Mouse (Mus musculus): ENCODE measurements around the gene Cntnap5b.

Cntnap5b gene

GRCm38 (mm10) chr1:100180050-100180449 is 407.5 kb downstream of the Cntnap5b start:
- DNase-seq: peak in 1 of 2 experiments; percentile 1

DNA sequence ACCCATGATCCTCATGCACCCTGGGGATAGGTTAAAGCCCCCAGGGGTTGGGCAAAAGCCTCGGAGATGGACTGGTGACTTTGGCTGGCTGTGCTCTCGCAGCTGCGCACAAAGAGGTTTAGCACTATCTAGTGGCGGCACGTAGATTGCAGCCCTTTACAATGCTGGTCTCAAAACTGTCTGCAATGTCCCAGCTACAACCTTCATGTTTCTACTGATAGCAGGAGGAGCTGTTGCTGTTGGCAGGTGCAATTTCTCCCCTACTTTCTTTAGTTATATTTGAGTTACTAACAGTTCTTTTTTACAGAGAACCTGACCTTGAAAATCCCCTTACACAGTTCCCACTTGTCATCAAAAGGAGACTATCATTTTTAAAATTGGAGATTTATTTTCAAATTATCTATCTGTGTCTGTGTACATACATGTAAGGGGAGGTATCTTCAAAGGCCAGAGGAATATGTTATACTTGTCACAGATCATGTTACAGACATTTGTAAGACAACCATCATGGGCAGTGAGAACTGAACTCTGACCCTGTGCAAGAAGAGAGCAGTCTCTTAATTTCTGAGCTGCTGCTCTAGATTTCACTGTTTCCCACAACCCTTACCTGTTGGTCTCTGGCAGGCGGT is 459.5 kb downstream of the Cntnap5b start:
- no peak for DNase-seq

- DNase-seq: no peak
These were observed 479.4 kb downstream of the Cntnap5b start for GRCm38 (mm10) chr1:100251964-100252363.

DNA sequence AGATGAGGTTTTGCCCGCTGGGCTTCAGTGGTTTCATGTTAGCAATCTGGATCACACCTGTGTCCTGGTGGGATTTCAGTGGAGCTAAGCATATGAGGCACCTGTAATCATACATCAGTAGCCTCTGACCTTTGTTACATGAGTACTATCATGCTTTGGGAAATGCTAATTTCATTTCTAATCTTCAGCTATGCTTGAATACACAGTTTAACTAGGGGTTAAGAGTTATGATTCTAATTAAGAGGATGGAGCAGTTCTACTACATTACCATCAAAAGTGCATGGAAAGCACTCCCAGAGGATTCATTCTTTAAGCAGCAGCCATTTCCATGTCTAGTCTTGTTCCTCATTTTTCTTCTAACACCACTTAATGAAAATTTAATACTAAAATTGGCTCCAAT is 538.1 kb downstream of the Cntnap5b start:
- DNase-seq: no peak

- DNase-seq: no peak
These were observed 558.5 kb downstream of the Cntnap5b start for GRCm38 (mm10) chr1:100331066-100331465.

DNA sequence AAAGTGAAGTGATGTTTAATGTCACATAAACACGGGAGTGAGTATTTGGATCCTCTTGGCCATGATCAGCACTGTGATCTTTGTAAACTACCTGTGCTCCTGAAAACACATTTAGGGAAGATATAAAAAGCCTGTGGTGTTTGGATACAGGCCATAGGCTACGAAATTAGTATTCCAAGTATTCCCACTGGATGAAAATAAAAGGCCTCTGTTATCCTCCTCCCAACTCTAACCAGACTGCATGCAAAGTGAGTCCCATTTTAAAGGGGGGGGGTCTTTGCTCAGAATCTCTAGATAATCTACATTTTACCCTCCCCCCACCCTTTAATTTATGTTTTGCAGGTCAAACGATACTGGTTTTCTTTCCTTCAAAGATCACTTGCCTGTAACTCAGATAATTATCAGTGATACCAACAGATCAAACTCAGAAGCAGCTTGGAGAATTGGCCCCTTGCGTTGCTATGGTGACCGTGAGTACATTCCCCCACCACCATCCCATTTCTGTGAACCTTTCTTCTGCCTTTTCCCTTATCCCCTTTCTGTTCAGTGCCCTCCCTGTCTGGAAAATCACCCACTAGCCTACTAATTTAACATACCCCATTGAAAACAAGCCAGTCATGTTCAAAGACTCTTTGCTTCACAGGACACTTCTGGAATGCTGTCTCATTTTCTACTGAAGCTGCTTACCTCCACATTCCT is 597.0 kb downstream of the Cntnap5b start:
- no peak for DNase-seq

DNA sequence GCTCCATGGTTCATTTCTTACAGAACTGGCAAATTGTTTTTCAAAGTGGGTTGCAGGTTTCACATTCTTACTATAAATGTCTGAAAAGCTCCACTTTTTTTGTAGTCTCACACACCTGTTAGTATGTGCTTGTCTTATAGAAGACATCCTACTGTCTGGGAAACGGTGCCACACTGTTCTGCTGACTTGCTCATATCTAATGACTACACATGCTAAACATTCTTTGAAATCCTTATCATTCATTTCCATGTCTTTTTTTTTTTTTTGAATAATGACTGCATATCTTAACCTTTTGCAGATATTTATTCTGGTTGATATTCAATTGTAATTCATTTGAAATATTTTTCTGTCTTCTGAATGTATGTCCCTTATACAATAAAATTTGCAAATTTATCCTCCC is 613.7 kb downstream of the Cntnap5b start:
- DNase-seq: no peak

- no peak for DNase-seq
These were observed 621.5 kb downstream of the Cntnap5b start for GRCm38 (mm10) chr1:100394034-100394433.

DNA sequence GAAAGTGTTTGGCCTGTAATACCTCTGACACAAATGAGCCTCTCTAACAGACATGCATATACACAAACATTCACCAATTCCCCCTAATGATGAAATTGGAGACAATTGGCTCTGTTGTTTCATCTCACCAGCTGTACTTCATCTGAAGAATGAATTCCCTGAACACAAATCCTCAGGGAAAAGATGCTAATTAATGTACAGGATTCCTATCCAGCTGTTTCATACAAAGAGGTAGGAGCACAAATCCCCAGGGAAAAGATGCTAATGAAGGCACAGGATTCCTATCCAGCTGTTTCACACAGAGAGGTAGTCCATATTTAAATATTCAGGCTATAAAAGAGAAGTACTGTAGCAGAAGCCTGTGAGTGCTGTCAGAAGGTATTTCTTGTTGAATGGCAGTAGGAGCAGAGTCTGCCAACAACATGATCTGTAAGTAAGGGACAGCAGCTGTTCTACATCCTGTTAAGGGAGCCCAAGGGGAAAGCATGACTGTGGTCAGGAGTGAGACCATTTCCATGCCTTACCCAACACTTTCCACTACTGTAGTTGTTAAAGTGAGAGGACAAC is 644.2 kb downstream of the Cntnap5b start:
- DNase-seq: no peak

DNA sequence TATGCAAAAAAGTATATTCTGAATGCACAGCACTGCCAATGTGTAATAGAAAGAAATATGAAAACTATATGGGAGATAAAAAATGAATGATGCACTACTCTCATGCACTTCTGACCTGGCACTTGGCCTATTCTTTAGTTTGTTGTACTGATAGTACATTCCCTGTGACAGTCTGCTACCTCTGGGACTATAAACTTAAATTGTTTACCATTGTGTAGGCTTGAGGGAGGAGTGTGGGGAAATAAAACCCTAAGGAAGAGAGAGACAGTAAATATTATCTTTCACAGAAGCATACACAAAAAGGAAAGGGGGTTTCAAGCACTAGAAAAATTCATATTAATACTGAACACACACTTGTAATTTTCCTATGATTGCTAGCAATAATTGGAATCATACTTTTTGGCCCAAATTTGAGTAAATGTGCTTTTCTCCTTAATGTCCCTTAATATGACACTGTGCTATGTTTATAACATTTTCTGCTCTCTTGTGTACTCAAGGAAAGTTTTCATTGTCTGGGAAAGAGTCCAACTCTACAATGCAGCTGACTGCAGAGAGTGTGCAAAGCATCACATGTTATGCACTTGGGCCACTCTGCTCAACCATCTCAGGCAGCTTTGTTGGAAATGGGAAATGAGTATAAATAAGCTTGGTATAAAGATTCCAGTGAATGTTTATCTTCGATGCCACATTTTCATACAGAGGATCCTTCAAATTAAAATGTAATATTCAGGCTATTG is 657.6 kb downstream of the Cntnap5b start:
- DNase-seq: no peak

DNA sequence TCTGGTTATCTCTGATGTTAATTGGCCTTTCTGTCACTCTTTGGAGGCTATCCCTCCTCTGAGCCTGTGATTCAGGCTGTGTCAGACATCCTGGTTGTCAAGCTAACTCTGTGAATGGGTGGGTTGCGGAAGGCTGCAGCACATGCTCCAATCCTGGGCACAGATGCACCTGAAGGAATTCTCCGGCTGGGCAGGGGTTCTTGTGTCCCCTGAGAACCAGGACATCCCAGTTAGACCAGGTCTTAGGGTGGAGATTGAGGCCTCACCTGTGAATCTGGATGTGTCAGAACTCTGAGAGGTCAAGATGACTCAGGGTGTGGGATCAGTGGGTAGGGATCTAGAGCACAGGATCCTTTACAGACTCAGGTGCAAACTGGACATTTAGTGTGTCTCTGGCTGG is 691.3 kb downstream of the Cntnap5b start:
- no peak for DNase-seq

GRCm38 (mm10) chr1:100465226-100465625 is 692.7 kb downstream of the Cntnap5b start:
- no peak for DNase-seq

DNA sequence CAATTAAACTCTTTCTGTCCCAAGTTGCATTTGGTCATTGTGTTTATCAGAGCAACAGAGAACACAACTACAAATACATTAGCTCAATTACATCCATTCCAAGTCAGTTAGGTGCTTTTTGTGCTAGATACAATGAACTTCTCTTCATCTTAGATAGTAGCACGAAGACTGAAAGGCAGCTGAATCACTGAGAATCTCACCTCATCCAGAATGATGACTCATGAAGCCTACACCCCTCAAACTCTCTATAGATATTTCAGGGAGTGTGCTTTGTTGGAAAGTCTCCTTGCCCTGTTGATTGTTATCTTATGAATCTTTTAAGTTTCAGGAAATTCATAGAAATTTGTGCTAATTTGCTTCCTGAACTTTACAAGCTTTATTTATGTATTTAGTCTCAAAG is 695.0 kb downstream of the Cntnap5b start:
- DNase-seq: no peak

DNA sequence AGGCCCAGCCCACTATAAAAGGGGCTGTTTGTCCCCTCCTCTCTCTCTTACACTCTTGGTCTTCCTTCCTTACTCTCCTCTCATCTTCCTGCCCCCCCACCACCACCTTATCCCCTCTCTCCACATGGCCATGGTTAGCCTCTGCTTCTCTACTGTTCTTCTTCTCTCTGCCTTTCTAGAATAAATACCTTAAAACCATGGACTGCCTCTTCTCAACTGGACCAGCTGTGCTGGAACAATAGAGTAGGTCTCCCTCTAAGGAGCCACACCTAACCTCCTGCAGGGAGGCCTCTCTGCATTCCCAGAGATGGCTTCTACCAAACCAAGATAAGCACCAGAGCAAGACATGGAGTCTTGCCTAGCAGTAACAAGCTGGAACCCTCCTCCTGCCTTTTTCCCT is 737.3 kb downstream of the Cntnap5b start:
- DNase-seq: no peak

All from spleen, adult 18-20 months (tissue).